12 mouse cellular contexts compared by ENCODE assay signal in the genomic region with DNA sequence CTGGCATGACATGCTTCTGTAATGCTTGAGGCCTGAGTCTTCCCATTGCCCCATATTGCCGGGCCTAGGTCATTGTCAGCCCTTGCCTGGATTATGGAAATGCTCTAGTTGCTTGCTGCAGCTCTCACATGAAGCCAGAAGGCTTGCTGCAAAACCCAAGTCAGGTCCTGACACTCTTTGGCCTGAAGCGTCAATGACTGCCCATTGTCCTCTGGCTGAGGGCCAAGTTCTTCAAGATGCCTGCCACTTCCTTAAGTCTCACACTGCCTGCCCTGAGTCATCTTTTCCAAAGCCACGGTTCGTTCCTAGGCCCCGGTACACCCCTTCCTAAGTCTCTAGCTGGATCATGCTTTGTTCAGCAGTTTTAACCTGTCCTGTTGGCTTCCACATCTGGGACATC.
"Had no signal": no experiment of that assay in that cellular context is flagged by ENCODE, and none has a peak within 500 bp of the region (broad histone marks: within the 10 kb centered on the region; RNA-seq: fewer than 3 reads in every experiment).

No protein-coding gene starts in this region.

- H3K36me3 ChIP-seq: liver, embryonic 13.5 days had no signal

- DNase-seq: kidney, postnatal 25 days; layer of hippocampus, postnatal 36 days; liver, embryonic 13.5 days; lung, adult 2 months; lung, postnatal 14 days; lung, postnatal 4 days; midbrain, embryonic 14.5 days; thymus, adult 18-20 months; thymus, postnatal 14 days; thymus, postnatal 4 days had no signal

- H3K4me1 ChIP-seq: liver, embryonic 13.5 days had no signal

- H3K9me3 ChIP-seq: liver, embryonic 13.5 days had no signal

- H3K4me3 ChIP-seq: left cerebral cortex, adult 2 months; liver, embryonic 13.5 days had no signal

- H3K27ac ChIP-seq: left cerebral cortex, adult 2 months; liver, embryonic 13.5 days had no signal

- H3K4me2 ChIP-seq: liver, embryonic 13.5 days; midbrain, embryonic 11.5 days had no signal

- H3K9ac ChIP-seq: liver, embryonic 13.5 days had no signal
